Mouse (Mus musculus) adrenal gland, adult 18-20 months (tissue): ENCODE results near the gene Mcpt9. TPM values are rescaled to one million over a fixed set of nuclear protein-coding genes. Genes with fewer than 3 reads are reported as not detected.
"Not testable (repeated sequence)": the region's sequence is repeated elsewhere in the genome, so short reads cannot be mapped to it uniquely, and the experiment has no call there.

ENCODE experiments used
- DNase-seq, 2 experiments: peaks; one replicate each; pipeline ENCODE4 v3.0.0; 2021 to 2022; ENCODE audit warnings: low spot score in 2 of 2
- long read RNA-seq, 2 experiments: library from polyadenylated mRNA; stranded (forward); transcript quantifications; one replicate each; pipeline ENCODE4 v2.0.0; 2021
- total RNA-seq, 2 experiments: library from RNA; stranded (reverse); gene quantifications; 1 replicate in 1 of 2; 2 replicates in 1 of 2; pipeline ENCODE4 v1.2.3; 2021

The Mcpt9 gene
- total RNA-seq, result not detected
- long read RNA-seq, experiment 1, result 0 reads
- long read RNA-seq, experiment 2, result 0 reads

- not testable (repeated sequence) for DNase-seq
These were observed at the start of gene Mcpt9 for GRCm38 (mm10) chr14:56030395-56030794. Gene Mcpt9, minus strand, starts transcription at chr14:56030495.

DNA sequence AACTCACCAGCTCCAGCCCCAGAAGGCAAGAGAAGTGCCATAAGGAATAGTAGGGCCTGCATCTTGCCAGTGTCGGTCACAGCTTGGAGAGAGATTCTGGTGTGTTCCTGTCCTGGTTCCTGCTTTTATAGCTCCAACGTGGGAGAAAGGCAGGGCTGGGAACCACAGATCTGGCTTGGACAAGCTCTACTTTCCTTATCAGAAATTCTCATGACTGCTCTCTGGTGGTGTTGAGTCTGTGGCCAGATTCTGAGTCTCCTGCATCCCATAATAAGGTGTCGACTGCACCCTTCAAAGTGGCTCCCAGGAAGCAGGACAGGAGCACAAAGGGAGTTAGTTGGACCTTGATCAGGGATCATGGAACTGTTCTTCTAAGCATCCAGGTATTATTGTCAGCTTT lies 31.9 kb upstream of the Mcpt9 start, which contains the start of gene Mcpt4:
Mcpt4 (minus strand) TSS at position 101 of the 400 bp plus-strand sequence.
- not testable (repeated sequence) for DNase-seq

GRCm38 (mm10) chr14:56057722-56058121 lies 27.4 kb upstream of the Mcpt9 start:
- no peak for DNase-seq

GRCm38 (mm10) chr14:56055408-56055807 lies 25.1 kb upstream of the Mcpt9 start:
- no peak for DNase-seq

GRCm38 (mm10) chr14:56041792-56042191 lies 11.5 kb upstream of the Mcpt9 start, which contains the start of gene Mcpt2:
Gene Mcpt2, plus strand, starts transcription at chr14:56042041.
- not testable (repeated sequence) for DNase-seq

DNA sequence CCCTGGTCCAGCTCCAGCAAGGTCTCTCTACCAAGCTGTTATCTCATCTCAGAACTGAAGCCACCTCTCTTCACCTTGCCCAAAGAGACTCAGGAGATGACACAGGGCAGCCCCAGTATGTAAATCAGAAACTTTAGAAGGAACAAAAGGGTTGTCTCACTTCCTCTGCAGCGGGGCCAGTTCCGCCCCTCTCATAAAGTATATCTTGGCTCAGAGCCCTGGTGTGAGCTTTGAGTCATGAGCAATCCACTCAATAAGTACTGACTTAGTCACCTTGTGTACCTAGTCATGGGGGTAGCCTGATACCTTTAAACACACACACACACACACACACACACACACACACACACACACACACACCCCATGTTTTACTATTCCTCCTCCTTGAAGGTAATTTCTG lies 4.1 kb upstream of the Mcpt9 start:
- no peak for DNase-seq

GRCm38 (mm10) chr14:56021305-56021704 lies 9.0 kb downstream of the Mcpt9 start:
- DNase-seq, result not testable (repeated sequence)

DNA sequence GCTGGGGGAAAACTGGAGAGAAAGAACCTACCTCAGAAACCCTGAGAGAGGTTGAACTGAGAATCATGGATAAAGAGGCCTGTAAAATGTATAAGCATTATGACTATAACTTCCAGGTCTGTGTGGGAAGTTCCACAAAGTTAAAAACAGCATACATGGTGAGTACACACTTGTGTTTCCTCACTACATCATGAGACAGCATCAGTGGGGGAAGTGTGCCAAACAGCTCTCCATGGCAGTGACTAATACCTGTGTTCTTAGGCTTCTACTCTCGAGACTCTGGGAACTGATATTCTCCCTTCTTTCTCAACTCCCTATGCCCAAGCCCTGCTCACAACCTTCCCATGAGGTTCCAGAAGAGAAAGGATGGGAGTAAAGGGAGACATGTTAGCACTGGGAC lies 10.8 kb downstream of the Mcpt9 start:
- DNase-seq, result no peak

DNA sequence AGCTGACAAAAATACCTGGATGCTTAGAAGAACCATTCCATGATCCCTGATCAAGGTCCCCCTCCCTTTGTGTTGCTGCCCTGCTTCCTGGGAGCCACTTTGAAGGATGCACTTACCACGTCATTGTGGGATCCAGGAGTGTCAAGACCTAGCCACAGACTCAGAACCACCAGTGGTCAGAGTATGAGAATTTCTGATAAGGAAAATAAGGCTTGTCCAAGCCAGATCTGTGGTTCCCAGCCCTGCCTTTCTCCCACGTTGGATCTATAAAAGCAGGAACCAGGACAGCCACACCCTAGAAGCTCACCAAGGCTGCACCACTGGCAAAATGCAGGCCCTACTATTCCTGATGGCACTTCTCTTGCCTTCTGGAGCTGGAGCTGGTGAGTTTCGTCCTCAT lies 12.6 kb downstream of the Mcpt9 start, which contains the start of gene Mcpt1:
Mcpt1 (plus strand) TSS at position 301 of the 400 bp plus-strand sequence.
- DNase-seq, result not testable (repeated sequence)

DNA sequence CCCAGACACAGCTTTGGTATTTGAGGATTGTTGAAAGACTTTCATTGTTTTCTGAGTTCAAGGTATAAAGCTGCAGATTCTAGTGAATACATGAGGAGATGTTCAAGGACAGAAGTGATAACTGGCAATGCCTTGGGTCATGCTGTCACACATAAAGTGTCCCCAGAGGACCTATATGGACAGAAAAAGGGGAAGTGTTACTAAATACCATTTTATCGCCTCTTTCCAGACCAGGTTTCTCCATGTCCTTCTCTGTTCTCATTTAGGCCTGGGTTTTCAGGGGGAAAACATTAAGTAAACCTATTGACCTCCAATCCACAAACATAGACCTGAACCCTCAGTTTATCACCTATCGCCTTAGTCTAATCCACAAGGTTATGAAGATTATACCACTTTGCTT lies 16.4 kb downstream of the Mcpt9 start:
- no peak for DNase-seq

DNA sequence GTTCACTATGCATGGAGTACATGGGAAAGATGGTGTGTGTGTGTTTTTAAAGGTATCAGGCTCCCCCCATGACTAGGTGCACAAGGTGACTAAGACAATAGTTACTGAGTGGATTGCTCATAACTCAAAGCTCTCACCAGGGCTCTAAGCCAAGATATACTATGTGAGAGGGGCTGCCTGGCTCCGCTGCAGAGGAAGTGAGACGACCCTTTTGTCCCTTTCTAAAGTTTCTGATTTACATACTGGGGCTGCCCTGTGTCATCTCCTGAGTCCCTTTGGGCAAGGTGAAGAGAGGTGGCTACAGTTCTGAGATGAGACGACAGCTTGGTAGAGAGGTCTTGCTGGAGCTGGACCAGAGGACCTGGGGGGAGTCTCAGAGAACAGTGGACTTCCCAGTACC lies 17.1 kb downstream of the Mcpt9 start:
- DNase-seq, result no peak

- not testable (repeated sequence) for DNase-seq
These were observed 42.8 kb downstream of the Mcpt9 start for GRCm38 (mm10) chr14:55987464-55987863.

Other genes with a start within 250 kb of the Mcpt9 start
- 10 to 100 TPM in 1 of 2 experiments, 1 to 10 TPM in 1; 8.3 to 17.1 TPM for gene Adcy4, start 246.4 kb downstream of the Mcpt9 start, total RNA-seq
- 1 to 10 TPM; 3.6 to 4.5 TPM for gene Ripk3, start 241.6 kb downstream of the Mcpt9 start, total RNA-seq
- gene Nfatc4, start 207.4 kb downstream of the Mcpt9 start, total RNA-seq, result 10 to 100 TPM; 17.4 to 21.4 TPM
- 1 to 10 TPM; 8.2 to 9.0 TPM for gene Nynrin, start 176.5 kb downstream of the Mcpt9 start, total RNA-seq
- gene Cbln3, start 146.1 kb downstream of the Mcpt9 start, total RNA-seq, result not detected
- gene Khnyn, start 145.5 kb downstream of the Mcpt9 start, total RNA-seq, result 10 to 100 TPM; 14.8 to 17.6 TPM
- 10 to 100 TPM; 66.9 to 90.4 TPM for gene Sdr39u1, start 130.2 kb downstream of the Mcpt9 start, total RNA-seq
- 1 to 10 TPM; 1.8 to 3.4 TPM for gene Cma1, start 85.8 kb downstream of the Mcpt9 start, total RNA-seq
- under 1 TPM in 1 of 2 experiments, not detected in 1; 0.51 TPM for gene Cma2, start 79.5 kb downstream of the Mcpt9 start, total RNA-seq
- not detected for gene Mcpt1, start 12.5 kb downstream of the Mcpt9 start, total RNA-seq
- not detected for gene Mcpt2, start 11.5 kb upstream of the Mcpt9 start, total RNA-seq
- gene Mcpt4, start 31.8 kb upstream of the Mcpt9 start, total RNA-seq, result 1 to 10 TPM; 1.4 to 2.6 TPM
- not detected for gene Mcpt8, start 54.8 kb upstream of the Mcpt9 start, total RNA-seq
- not detected for gene Ctsg, start 72.1 kb upstream of the Mcpt9 start, total RNA-seq
- gene Gzme, start 90.1 kb upstream of the Mcpt9 start, total RNA-seq, result not detected
- gene Gzmd, start 102.1 kb upstream of the Mcpt9 start, total RNA-seq, result not detected
- not detected for gene Gzmg, start 129.1 kb upstream of the Mcpt9 start, total RNA-seq
- gene Gzmn, start 144.1 kb upstream of the Mcpt9 start, total RNA-seq, result not detected
- gene Gzmf, start 180.9 kb upstream of the Mcpt9 start, total RNA-seq, result not detected
- not detected for gene Gzmc, start 204.2 kb upstream of the Mcpt9 start, total RNA-seq
- gene Gzmb, start 231.8 kb upstream of the Mcpt9 start, total RNA-seq, result under 1 TPM; 0.42 to 0.99 TPM